Mouse (Mus musculus) heart, postnatal 0 days (tissue): ENCODE data around the gene Megf8.

Experiments used
- CTCF ChIP-seq: IDR thresholded peaks from 2 replicates; pipeline ENCODE4 v1.5.1; 2016; ENCODE audit warnings: antibody characterized with exemption, control low read depth, low read depth
- EP300 ChIP-seq: IDR thresholded peaks from 2 replicates; pipeline ENCODE4 v1.6.1; 2016; ENCODE audit warnings: antibody characterized with exemption, low read depth

GRCm38 (mm10) chr7:25313325-25313724 is 3.6 kb upstream of the Megf8 start:
- TF ChIP-seq EP300 = no peak
- no peak for TF ChIP-seq CTCF
